Mouse (Mus musculus) ES-E14 (cell line): ENCODE data around the gene Hspb2. TPM values are rescaled to one million over a fixed set of nuclear protein-coding genes. Genes with fewer than 3 reads are reported as not detected.
A peak's percentile ranks its signal among the peaks of the same experiment; 100 is the strongest.

ENCODE experiments used
- DNase-seq: peaks from one replicate; pipeline ENCODE4 v3.0.0-alpha.2; 2013; ENCODE audit warnings: low read depth, low spot score
- H3K27ac ChIP-seq: 2 replicates; pipeline ENCODE4 v1.5.1; 2012; ENCODE audit warnings: low read depth, mild to moderate bottlenecking, low read length, moderate library complexity, mixed read lengths; ENCODE audit not compliant: poor library complexity, insufficient read depth, severe bottlenecking
- H3K36me3 ChIP-seq: 2 replicates; pipeline ENCODE4 v1.6.1; 2012; ENCODE audit warnings: mild to moderate bottlenecking, low read length, moderate library complexity, mixed read lengths; ENCODE audit not compliant: control insufficient read depth, poor library complexity, insufficient read depth, severe bottlenecking
- H3K4me1 ChIP-seq, 2 experiments: fragments of 150-350 bp in 1 of 2; sonication (generic) in 1 of 2; 2 replicates each; pipeline ENCODE4 v1.6.1; 2012; ENCODE audit warnings: low read length in 2 of 2, mild to moderate bottlenecking in 1 of 2, mixed read lengths in 1 of 2; ENCODE audit not compliant: control insufficient read depth in 2 of 2, insufficient read depth in 2 of 2, poor library complexity in 1 of 2
- H3K4me3 ChIP-seq, 2 experiments: fragments of 150-350 bp in 1 of 2; sonication (generic) in 1 of 2; 2 replicates each; pipeline ENCODE4 v1.5.1; 2012; ENCODE audit warnings: low read length in 2 of 2, low read depth in 1 of 2, mild to moderate bottlenecking in 1 of 2, mixed read lengths in 1 of 2; ENCODE audit not compliant: insufficient read depth in 1 of 2, poor library complexity in 1 of 2, severe bottlenecking in 1 of 2
- H3K9ac ChIP-seq: 2 replicates; pipeline ENCODE4 v1.6.1; 2012; ENCODE audit warnings: low read depth, mild to moderate bottlenecking, low read length, mixed read lengths; ENCODE audit not compliant: poor library complexity, insufficient read depth, severe bottlenecking
- H3K9me3 ChIP-seq: fragments of 150-350 bp; sonication (generic); 2 replicates; pipeline ENCODE4 v1.6.1; 2012; ENCODE audit warnings: low read depth, mild to moderate bottlenecking, low read length; ENCODE audit not compliant: control insufficient read depth, insufficient read depth
- CHD2 ChIP-seq: IDR thresholded peaks from 2 replicates; pipeline ENCODE4 v1.6.1; 2014; ENCODE audit warnings: mild to moderate bottlenecking, low read depth, low read length, inconsistent platforms
- HCFC1 ChIP-seq: IDR thresholded peaks from 2 replicates; pipeline ENCODE4 v1.6.1; 2012; ENCODE audit warnings: low read length, inconsistent platforms, borderline replicate concordance; ENCODE audit not compliant: insufficient read depth
- MAFK ChIP-seq: IDR thresholded peaks from 2 replicates; pipeline ENCODE4 v1.6.1; 2014; ENCODE audit warnings: mild to moderate bottlenecking, low read depth, low read length, inconsistent platforms; ENCODE audit not compliant: insufficient read depth
- ZC3H11A ChIP-seq: IDR thresholded peaks from 2 replicates; pipeline ENCODE4 v1.6.1; 2012; ENCODE audit warnings: low read depth, mild to moderate bottlenecking, inconsistent platforms, low read length, borderline replicate concordance
- ZNF384 ChIP-seq: IDR thresholded peaks from 2 replicates; pipeline ENCODE4 v1.6.1; 2012; ENCODE audit warnings: low read depth, low read length, inconsistent platforms
- in situ Hi-C, 2 experiments: fragments of 600-800 bp; cut with MboI; formaldehyde crosslinking; loops; one replicate each; pipeline ENCODE4 v1.15.1; 2025; ENCODE audit warnings: low sequenced_read_pairs in 2 of 2, inconsistent platforms in 1 of 2; ENCODE audit not compliant: unreplicated experiment in 2 of 2
- total RNA-seq: library from RNA; depleted of rRNA; stranded (reverse); fragments of 300-350 nt; gene quantifications from 2 replicates; pipeline ENCODE4 v1.2.3, GENCODE M21; 2012

Gene Hspb2
- total RNA-seq, 1 experiment: 10.9 TPM

DNA sequence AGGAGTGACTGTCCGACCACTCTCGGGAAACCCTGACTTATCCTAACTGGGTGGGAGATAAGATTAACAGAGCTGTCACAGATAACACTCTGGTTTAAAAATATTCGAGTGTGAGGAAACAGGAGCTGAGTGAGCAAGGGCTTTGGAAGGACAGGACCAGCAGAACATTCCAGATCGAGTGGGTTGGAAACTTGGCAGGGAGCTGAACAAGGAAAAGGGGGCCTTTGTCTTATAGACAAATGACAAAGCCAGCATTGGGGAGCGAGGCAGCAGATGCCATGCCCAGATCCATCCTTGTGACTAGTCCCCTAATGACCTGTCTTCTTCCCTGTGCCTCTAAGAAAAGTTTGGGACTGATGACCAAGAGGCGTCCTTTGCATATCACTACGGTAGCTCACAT lies 1.8 kb upstream of the Hspb2 start:
- TF ChIP-seq ZC3H11A (no peak), HCFC1 (no peak), MAFK (no peak), CHD2 (no peak), ZNF384 (no peak)
- no peak for DNase-seq
- no peak overlapping the region for H3K27ac ChIP-seq
- in situ Hi-C loops: no loop called here
- no peak overlapping the region for H3K4me3 ChIP-seq
- peaks cover 4 to 12% of the 10 kb centered on the region in 2 experiments; a peak in 2 of 4 replicates for H3K4me1 ChIP-seq
- H3K9ac ChIP-seq: no peak overlapping the region
- H3K36me3 ChIP-seq: no peaks in the 10 kb centered on the region
- no peaks in the 10 kb centered on the region for H3K9me3 ChIP-seq

GRCm38 (mm10) chr9:50752784-50753615 lies 846 bp upstream of the Hspb2 start:
- DNase-seq: no peak
- Histone ChIP-seq H3K9me3 (no peaks in the 10 kb centered on the region), H3K36me3 (no peaks in the 10 kb centered on the region), H3K27ac (no peak overlapping the region), H3K9ac (no peak overlapping the region), H3K4me1 (peaks cover 4 to 12% of the 10 kb centered on the region in 2 experiments; a peak in 2 of 4 replicates), H3K4me3 (peak overlapping the region in 1 of 2 experiments; percentile 30; a peak in 2 of 4 replicates)
- in situ Hi-C loops: no loop called here
- TF ChIP-seq MAFK (no peak), ZNF384 (no peak), CHD2 (no peak), ZC3H11A (no peak), HCFC1 (no peak)

DNA sequence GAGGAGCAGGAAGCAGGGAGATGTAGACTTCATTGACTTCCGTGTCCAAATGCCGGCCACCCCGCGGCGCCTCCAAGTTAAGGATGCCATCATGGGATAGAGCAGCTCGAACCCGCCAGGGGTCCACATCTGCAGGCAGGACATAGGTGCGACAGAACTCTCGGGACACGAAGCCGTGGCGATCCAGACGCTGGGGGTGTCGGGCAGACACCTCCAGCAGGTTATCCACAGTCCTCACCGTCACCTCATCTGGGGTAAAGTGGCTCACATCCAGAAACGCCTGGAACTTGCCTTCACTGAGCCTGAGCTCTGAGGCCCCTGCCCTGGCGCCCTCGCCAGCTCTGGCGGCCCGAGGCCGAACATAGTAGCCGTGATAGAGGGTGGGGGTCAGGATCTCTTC lies 831 bp downstream of the Hspb2 start, which contains the start of gene Cryab:
TSS of gene Cryab (plus strand) at position 3 of the 400 bp plus-strand sequence.
- peak within 1 kb of the TSS; percentile 16 to 54 for H3K4me3 ChIP-seq
- no peak for DNase-seq
- TF ChIP-seq ZC3H11A (no peak), HCFC1 (no peak), CHD2 (no peak), ZNF384 (no peak), MAFK (no peak)
- peaks cover 7 to 12% of the 10 kb centered on the region in 2 experiments; a peak in 3 of 4 replicates for H3K4me1 ChIP-seq
- H3K27ac ChIP-seq: no peak within 1 kb of the TSS
- H3K36me3 ChIP-seq: no peaks in the 10 kb centered on the region
- no peaks in the 10 kb centered on the region for H3K9me3 ChIP-seq
- no peak within 1 kb of the TSS for H3K9ac ChIP-seq
- in situ Hi-C loops: no loop called here

- in situ Hi-C loops: no loop called here
- H3K9me3 ChIP-seq: no peaks in the 10 kb centered on the region
- TF ChIP-seq ZC3H11A (no peak), CHD2 (no peak), MAFK (no peak), ZNF384 (no peak), HCFC1 (no peak)
- DNase-seq: no peak
- peaks cover 7 to 12% of the 10 kb centered on the region in 2 experiments; a peak in 3 of 4 replicates for H3K4me1 ChIP-seq
- no peaks in the 10 kb centered on the region for H3K36me3 ChIP-seq
- peak overlapping the region in 1 of 2 experiments; percentile 50; a peak in 1 of 4 replicates for H3K4me3 ChIP-seq
- H3K27ac ChIP-seq: no peak overlapping the region
- no peak overlapping the region for H3K9ac ChIP-seq
Measured at GRCm38 (mm10) chr9:50750706-50751105, 1.4 kb downstream of the Hspb2 start.
